Mouse (Mus musculus): ENCODE data around the gene Il20.

DNA sequence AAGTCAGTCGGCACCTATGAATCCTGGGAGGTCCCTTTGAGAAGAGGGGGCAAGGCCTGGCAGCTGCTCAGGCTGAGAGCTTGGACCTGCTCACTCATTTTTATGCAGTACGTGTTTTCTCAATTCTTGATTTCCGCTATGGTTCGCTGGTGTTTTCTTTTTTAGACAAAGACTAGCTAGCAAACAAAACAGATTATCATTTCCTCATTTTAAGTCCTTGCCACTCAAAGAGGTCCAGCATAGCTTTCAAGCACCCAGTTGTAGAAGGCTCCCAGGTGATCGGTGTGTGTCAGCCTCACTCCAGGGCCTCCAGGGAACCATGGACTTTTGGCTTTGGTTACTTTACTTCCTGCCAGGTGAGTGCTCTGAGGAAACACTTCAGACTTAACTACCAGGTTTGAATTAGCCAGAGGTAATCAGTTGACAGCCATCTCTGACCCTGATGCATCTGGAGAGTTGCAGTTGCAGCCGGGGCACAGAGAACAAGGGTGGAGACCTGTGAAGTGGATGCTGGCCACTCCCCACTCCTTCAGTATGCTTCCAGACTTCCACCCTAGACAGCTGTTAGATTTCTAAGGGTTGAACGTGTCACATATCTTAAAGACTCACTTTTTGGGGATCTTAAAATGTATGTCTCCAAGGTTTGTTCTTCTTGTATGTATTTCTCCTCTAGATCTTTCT is 45.6 kb downstream of the Il20 start, which contains the start of gene Fcmr:
- TF ChIP-seq CTCF (IDR thresholded peaks at IDR 0.05) (no peak), POLR2A (IDR thresholded peaks at IDR 0.05; ENCODE audit: insufficient read depth, low read depth, low read length) (no peak), EP300 (IDR thresholded peaks at IDR 0.05; ENCODE audit: insufficient read depth, low read depth, low read length) (no peak)

Measured in heart, adult 2 months (tissue).